Mouse (Mus musculus) heart, postnatal 0 days (tissue): ENCODE results near the gene H2-M5. TPM values are rescaled to one million over a fixed set of nuclear protein-coding genes. Genes with fewer than 3 reads are reported as not detected.

Experiments
- ATAC-seq: fragments of 200-750 bp; cut with Nextera tagmentation; 2 replicates; pipeline ENCODE4 v1.8.0; 2017; ENCODE audit warnings: low read depth, moderate number of reproducible peaks, moderate library complexity; ENCODE audit not compliant: insufficient read depth
- DNase-seq: peaks from one replicate; pipeline ENCODE4 v3.0.0-alpha.2; 2016; ENCODE audit warnings: low spot score
- H3K27ac ChIP-seq: fragments of 300-500 bp; sonication (generic); 2 replicates; pipeline ENCODE4 v1.5.1; 2014; ENCODE audit warnings: low read depth, mild to moderate bottlenecking
- H3K27me3 ChIP-seq: fragments of 300-500 bp; sonication (generic); 2 replicates; pipeline ENCODE4 v1.6.1; 2014; ENCODE audit warnings: low read length, mixed read lengths; ENCODE audit not compliant: control insufficient read depth, insufficient read depth
- H3K36me3 ChIP-seq: fragments of 300-500 bp; sonication (generic); replicated peaks from 2 replicates; pipeline ENCODE4 v1.6.1; 2014; ENCODE audit warnings: low read length, mixed read lengths; ENCODE audit not compliant: control insufficient read depth, insufficient read depth
- H3K4me1 ChIP-seq: fragments of 300-500 bp; sonication (generic); 2 replicates; pipeline ENCODE4 v1.6.1; 2014; ENCODE audit warnings: antibody characterized with exemption; ENCODE audit not compliant: control insufficient read depth, insufficient read depth
- H3K4me2 ChIP-seq: fragments of 300-500 bp; sonication (generic); 2 replicates; pipeline ENCODE4 v1.6.1; 2014; ENCODE audit warnings: low read depth, mild to moderate bottlenecking, low read length, moderate library complexity
- H3K4me3 ChIP-seq: fragments of 300-500 bp; sonication (generic); 2 replicates; pipeline ENCODE4 v1.5.1; 2014; ENCODE audit warnings: low read depth, low read length
- H3K9ac ChIP-seq: fragments of 300-500 bp; sonication (generic); replicated peaks from 2 replicates; pipeline ENCODE4 v1.6.1; 2014; ENCODE audit warnings: low read depth, low read length, mixed read lengths
- H3K9me3 ChIP-seq: fragments of 300-500 bp; sonication (generic); replicated peaks from 2 replicates; pipeline ENCODE4 v1.6.1; 2016; ENCODE audit warnings: low read length; ENCODE audit not compliant: control insufficient read depth
- CTCF ChIP-seq: IDR thresholded peaks from 2 replicates; pipeline ENCODE4 v1.5.1; 2016; ENCODE audit warnings: antibody characterized with exemption, control low read depth, low read depth
- EP300 ChIP-seq: IDR thresholded peaks from 2 replicates; pipeline ENCODE4 v1.6.1; 2016; ENCODE audit warnings: antibody characterized with exemption, low read depth
- WGBS: fragments of 180-500 bp; shearing (Covaris S2); extraction: QIAGEN DNeasy Blood & Tissue Kit; methylation state at CpG from one replicate; pipeline ENCODE4 v1.1.7; 2014; 5-methylcytosine and 5-hydroxymethylcytosine counted together
- polyA plus RNA-seq: library from polyadenylated mRNA; unstranded; fragments of >200 nt; fragmentation: Nextera tagmentation; extraction: Ambion mirVana; gene quantifications from 2 replicates; pipeline ENCODE4 v1.2.1, GENCODE M21; 2015
- total RNA-seq: library from RNA; depleted of rRNA; stranded (reverse); fragments of >200 nt; gene quantifications from 2 replicates; pipeline ENCODE4 v1.2.3, GENCODE M21; 2014; ENCODE audit warnings: low replicate concordance

The H2-M5 gene
- total and polyA plus RNA-seq, 2 experiments from 2014 or later = not detected

DNA sequence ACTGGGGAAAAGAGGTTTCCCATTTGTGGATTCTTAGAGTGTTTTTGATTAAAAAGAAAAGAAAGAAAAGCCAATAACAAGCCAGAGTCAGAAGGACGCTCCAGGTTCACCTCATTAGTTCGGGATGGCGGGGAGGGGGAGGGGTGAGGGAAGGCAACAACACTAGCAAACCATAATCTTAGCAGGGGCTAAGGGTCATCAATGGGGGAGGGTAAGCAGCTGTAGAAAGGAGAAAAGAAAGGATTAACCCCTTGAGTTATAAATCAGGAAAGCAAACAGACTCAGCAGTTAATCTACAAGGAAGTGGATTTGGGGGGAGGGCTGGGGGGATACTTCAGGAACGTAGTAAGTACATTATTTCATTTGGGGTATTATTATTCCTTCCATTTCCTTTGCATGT lies 7.5 kb downstream of the H2-M5 start:
- Histone ChIP-seq H3K4me2 (peak overlapping the region; percentile 56), H3K27me3 (no peaks in the 10 kb centered on the region), H3K27ac (no peak overlapping the region), H3K36me3 (no peaks in the 10 kb centered on the region), H3K4me3 (peak overlapping the region; percentile 19; the same call in 1 of the 2 replicates), H3K9me3 (no peaks in the 10 kb centered on the region), H3K4me1 (no peaks in the 10 kb centered on the region), H3K9ac (no peak overlapping the region)
- 15% methylated on average over 4 of the region's 4 CpGs for WGBS
- ATAC-seq (no peak), DNase-seq (no peak)
- no peak for TF ChIP-seq CTCF
- no peak for TF ChIP-seq EP300

GRCm38 (mm10) chr17:36981221-36981813 lies 8.0 kb downstream of the H2-M5 start, which contains the start of gene 2410137M14Rik:
Gene 2410137M14Rik (minus strand): TSS chr17:36981237.
- TF ChIP-seq CTCF = no peak
- TF ChIP-seq EP300 = no peak
- Histone ChIP-seq H3K4me2 (peak within 1 kb of the TSS; percentile 56), H3K4me3 (peak within 1 kb of the TSS; percentile 19), H3K36me3 (no peaks in the 10 kb centered on the region), H3K27me3 (no peaks in the 10 kb centered on the region), H3K9ac (no peak within 1 kb of the TSS), H3K4me1 (no peaks in the 10 kb centered on the region), H3K9me3 (no peaks in the 10 kb centered on the region), H3K27ac (no peak within 1 kb of the TSS)
- WGBS = 7% methylated on average over 18 of the region's 18 CpGs
- DNase-seq = peak; percentile 23
- ATAC-seq = peak; percentile 58

DNA sequence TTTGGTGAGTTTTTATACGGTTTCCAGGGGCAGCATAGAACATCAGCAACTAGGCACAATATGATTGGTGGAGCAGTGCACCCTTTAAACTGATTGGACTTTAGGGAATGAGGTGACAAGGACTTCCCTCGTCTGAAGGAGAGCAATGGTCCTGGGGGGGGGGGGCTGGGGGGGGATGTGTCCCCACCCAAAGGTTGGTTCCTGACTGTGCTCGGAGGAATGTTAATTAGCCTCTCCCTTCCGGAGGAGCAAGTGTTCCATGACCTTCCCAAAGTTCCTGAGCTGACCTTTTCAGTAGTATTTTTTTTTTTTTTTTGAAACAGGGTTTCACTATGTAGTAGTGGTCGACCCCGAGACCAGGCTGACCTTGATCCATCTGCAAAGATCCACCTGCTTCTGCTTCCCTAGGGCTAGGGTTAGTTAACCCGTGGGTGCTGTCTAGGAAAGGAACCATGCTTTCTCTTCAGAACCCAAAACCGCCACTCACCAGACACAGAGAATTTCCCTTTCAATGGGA lies 16.0 kb downstream of the H2-M5 start:
- Histone ChIP-seq H3K36me3 (no peaks in the 10 kb centered on the region), H3K27ac (no peak overlapping the region), H3K9ac (no peak overlapping the region), H3K4me1 (no peaks in the 10 kb centered on the region), H3K9me3 (no peaks in the 10 kb centered on the region), H3K4me3 (no peak overlapping the region), H3K27me3 (no peaks in the 10 kb centered on the region), H3K4me2 (no peak overlapping the region)
- 65% methylated on average over 8 of the region's 8 CpGs for WGBS
- ATAC-seq (no peak), DNase-seq (no peak)
- TF ChIP-seq CTCF (no peak), EP300 (no peak)

DNA sequence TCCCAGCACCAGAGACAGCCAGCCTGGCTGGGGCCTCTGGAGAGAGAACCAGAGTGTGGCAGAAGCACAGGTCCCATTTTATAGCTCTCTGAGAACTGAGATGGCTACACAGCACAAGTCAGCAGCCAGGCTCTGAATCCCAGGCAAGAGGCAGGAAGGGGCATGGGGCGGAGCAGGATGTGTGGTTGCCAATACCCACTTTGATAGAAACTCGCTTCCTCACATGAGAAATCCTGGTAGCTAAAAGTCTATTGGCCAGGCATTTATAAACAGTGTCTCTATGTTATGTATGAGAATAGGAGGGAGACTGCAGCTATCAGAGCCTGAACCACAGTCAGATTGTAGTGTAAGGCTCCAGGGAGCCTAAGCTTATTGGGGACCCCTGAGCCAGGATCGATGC lies 16.5 kb downstream of the H2-M5 start:
- H3K27me3 ChIP-seq = no peaks in the 10 kb centered on the region
- 63% methylated on average over 3 of the region's 3 CpGs for WGBS
- H3K9me3 ChIP-seq = no peaks in the 10 kb centered on the region
- no peak overlapping the region for H3K4me2 ChIP-seq
- H3K27ac ChIP-seq = no peak overlapping the region
- DNase-seq (no peak), ATAC-seq (no peak)
- no peak for TF ChIP-seq CTCF
- no peak for TF ChIP-seq EP300
- no peak overlapping the region for H3K9ac ChIP-seq
- H3K36me3 ChIP-seq = no peaks in the 10 kb centered on the region
- H3K4me3 ChIP-seq = no peak overlapping the region
- no peaks in the 10 kb centered on the region for H3K4me1 ChIP-seq

GRCm38 (mm10) chr17:36971172-36971850 lies 18.0 kb downstream of the H2-M5 start:
- ATAC-seq (no peak), DNase-seq (no peak)
- no peak for TF ChIP-seq EP300
- TF ChIP-seq CTCF = no peak
- no peaks in the 10 kb centered on the region for H3K9me3 ChIP-seq
- no peaks in the 10 kb centered on the region for H3K27me3 ChIP-seq
- no peaks in the 10 kb centered on the region for H3K4me1 ChIP-seq
- H3K9ac ChIP-seq = no peak overlapping the region
- H3K4me2 ChIP-seq = no peak overlapping the region
- WGBS = 74% methylated on average over 6 of the region's 6 CpGs
- H3K36me3 ChIP-seq = no peaks in the 10 kb centered on the region
- H3K4me3 ChIP-seq = no peak overlapping the region
- H3K27ac ChIP-seq = no peak overlapping the region
